Mouse (Mus musculus): Measurements from ENCODE around the gene Hist4h4. TPM values are rescaled to one million over a fixed set of nuclear protein-coding genes. Genes with fewer than 3 reads are reported as not detected.
A peak's percentile ranks its signal among the peaks of the same experiment; 100 is the strongest.
"Not testable (repeated sequence)": the region's sequence is repeated elsewhere in the genome, so short reads cannot be mapped to it uniquely, and the experiment has no call there.

Hist4h4 gene
- total RNA-seq, 4 experiments from 2014 or later: 9.0 to 13.2 (median 12.5) TPM

DNA sequence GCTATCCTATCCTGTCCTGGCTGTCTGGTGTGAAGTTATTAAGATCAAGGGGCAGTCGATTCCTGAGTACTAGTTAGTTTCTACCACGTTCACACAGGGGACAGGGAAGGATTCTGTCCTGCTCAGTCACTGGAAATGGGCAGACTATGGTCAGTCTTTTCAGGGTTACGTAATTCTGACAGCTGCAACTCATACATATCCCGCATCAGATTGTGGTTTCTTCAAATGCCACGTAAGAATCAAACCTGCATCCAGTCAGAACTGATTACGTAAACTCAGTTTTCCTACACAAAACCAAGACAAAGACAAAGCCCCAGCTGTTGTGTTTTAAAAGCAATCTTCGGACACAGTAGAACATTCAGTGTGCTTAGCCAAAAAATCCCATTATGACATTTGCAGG, 11.2 kb upstream of the Hist4h4 start:
- DNase-seq (ENCODE audit: low spot score in 2 of 2): peak in 1 of 2 experiments; percentile 3

DNA sequence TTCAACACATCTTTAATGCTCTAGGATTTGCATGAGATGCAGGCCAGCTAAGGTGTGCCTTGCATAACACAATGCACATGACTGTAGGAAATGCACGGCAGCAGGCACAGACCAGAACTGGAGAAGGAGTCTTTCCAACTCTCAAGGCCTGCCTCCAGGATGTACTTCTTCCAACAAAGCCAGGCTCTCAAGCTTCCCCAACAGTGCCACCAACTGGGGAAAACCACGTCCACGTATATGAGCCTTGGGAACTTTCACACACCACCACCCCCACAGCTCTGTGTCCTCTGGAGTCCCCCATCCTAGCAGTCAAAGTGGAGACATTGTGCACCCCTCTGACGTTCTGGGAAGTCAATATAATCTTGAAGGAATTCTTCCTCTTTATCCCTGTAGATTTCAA, 8.9 kb upstream of the Hist4h4 start:
- no peak for DNase-seq (ENCODE audit: low spot score in 2 of 2)

DNA sequence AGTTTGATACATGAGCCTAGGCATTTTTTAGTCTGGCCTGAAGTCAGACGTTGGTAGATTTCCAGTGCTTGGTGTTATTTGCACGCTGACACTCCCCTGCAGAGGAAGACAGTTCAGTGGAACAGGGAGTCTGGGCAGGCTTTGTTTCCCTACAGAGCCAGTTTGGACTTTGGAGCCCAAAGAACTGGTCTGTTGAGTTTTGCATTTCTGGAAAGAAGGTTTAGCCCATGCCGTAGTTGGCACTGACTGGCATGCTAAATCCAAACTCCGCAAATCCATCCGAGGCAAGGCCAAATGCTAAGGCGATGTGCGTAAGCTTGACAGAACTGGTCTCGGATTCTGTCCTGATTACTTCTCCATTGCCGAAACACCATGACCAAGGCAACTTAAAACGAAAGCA, 7.0 kb upstream of the Hist4h4 start:
- DNase-seq (ENCODE audit: low spot score in 2 of 2): no peak

DNA sequence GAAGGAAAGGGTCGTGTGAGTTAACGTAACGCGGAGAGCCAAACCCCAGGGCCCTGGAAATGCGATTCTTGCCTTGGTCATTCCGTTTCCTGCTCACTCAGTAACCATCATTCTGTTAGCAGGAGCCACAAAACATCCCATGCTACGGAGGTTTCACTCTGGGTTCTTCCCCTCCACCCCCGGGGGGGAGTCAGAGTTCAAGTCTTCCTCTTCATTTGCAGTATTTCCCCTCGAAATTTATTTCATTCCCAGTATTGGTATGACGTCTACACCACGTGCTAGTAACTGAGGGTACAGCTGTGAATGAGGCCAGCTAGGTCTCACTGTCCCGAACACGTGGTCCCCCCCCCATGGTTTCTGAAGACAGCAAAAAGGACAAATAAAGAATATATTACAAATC, 5.5 kb upstream of the Hist4h4 start:
- DNase-seq (ENCODE audit: low spot score in 2 of 2): no peak

DNA sequence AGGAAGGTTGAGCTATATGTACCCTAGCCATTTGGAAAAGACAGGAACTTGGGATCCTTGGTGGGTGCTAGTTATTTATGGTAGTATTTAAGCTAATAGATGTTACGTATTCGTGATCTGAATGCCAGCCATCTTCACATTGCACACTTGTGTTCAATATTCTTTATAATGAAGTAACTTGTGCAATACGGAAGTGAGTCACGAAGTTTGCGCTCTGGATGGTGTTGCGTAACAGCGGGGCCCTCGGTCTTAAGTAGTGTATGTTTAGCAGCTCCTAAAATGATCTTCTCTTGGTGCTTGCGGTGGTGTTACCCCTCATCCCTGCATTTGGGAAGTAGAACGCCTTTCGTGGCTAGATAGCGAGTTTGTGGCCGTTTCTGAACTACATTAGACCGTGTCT, 4.9 kb upstream of the Hist4h4 start:
- no peak for DNase-seq (ENCODE audit: low spot score in 2 of 2)

DNA sequence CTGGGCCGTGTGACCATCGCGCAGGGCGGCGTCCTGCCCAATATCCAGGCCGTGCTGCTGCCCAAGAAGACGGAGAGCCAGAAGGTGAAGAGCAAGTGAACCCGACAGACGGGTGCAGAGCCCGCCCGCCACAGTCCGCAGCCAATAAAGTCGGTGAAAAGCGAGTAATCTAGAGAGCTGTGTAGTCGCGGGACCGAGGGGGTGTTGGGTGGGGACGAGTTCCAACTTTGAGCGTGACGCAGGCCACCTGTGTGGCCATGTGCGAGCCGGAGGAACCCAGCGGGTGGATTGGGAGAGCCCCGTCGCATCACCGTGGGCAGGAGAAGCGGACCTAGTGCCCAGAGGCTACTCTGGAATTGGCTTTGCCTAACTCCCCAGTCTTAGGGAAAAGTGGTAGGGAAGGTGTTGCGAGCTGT, 4.4 kb upstream of the Hist4h4 start:
- DNase-seq (ENCODE audit: low spot score in 2 of 2): no peak

DNA sequence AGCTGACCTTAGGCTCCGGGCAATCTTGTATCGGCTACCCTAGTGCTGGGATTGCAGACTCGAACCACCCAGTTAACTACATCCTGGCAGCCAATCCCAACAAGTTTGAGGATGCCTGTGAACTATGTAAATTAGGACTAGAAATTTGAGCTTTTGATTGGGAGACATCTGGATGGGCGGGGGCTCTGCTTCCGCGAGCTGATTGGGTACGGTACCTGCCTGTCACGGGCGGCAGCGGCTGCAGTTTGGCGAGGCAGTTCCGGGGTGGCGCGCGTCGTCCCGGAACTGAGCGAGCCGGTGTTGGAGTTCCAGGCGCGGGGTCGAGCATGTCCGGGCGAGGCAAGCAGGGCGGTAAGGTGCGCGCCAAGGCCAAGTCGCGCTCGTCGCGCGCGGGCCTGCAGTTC, 3.8 kb upstream of the Hist4h4 start, which contains the start of gene H2afj:
TSS of gene H2afj (plus strand) at position 231 of the 404 bp plus-strand sequence.
- DNase-seq (ENCODE audit: low spot score in 2 of 2): peak; percentile 95 to 97

DNA sequence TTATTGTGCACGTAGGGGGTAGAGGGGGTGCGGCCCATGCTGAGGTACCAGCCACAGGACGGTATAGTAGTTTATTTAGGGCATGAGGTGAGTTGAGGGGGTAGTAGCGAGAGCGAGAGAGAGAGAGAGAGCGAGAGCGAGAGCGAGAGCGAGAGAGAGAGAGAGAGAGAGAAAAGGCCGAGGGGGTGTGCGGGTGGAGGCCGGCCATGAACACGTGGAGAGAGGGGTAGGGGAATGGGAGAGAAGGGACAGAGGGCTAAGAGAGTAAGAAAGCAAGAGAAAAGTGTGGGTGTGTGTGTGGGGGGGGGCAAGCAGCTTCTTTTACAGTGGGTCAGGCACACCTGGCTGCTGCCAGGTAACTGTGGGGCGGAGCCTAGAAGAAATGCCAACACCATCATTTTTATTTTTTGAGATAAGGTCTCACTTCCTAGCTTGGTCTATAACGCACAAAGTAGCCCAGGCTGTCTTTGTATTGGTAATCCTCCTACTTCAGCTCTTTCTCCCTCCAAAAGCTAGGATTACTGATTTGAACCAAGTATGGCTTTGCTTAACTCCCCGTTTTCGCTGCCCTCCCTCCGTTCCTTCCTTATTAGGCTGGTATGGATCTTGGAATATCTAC, 3.3 kb upstream of the Hist4h4 start:
- no peak for DNase-seq (ENCODE audit: low spot score in 2 of 2)

DNA sequence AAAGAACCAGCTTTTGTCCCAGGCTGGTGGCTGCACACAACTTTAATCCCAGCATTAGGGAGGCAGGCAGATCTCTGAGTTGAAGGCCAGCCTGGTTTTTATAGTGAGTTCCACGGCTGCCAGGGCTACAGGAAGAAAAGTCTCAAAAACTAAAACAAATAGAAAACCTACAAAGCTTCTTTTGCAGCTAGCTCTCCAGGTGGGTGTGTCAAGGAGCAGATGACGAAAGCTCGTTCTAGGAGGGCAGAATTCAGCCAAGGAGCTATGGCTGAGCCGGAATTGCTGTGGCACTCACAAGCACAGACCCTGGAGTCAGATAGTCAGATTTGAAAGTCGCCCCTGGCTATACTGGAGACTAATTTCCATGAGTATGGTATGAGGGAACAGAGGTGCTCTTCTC, 2.6 kb upstream of the Hist4h4 start:
- DNase-seq (ENCODE audit: low spot score in 2 of 2): no peak

DNA sequence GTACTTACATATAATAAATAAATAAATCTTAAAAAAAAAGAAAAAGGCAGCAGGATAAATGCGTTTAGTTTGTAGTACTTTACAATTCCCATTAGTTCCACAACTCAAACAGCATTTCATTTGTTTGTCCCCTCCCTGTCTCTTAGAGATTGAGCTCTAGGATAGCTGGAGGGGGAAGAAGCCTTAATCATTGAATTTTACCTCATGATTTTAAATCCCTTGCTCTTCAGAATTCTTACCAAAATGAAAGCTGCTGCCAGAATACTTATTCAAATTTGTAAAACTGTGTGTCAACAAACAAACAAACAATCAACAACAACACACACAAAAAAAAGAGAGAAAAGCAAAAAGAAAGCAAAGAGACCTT, 1.2 kb upstream of the Hist4h4 start:
- DNase-seq (ENCODE audit: low spot score in 2 of 2): no peak

DNA sequence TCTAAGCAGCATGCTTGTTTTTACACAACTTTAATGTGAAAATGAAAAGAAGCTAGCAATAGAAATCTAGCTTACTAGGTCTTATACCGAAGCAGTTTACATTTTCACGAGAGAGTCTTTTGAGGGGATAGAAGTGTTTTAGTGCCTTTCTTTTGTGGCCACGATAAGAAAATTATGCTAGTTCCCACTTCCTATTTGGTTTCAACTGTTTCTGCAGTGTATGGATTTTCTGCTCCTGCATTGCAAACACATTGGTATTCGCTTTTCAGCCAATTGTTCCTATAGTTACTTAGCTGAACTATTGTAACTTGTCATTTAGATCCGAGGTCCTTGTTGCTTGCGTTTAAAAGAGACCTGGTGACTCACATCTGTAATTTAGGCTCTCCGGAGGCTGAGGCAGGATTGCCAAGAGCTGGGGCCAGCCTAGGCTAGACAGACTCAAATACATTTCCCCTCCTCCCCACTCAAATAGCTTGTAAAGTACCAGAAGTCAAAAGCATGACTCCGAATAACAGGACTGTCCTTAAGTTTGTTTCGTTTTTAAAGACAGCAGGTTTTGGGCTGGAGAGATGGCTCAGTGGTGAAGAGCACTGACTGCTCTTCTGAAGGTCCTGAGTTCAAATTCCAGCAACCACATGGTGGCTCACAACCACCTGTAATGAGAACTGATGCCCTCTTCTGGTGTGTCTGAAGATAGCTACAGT, 642 bp upstream of the Hist4h4 start:
- DNase-seq (ENCODE audit: low spot score in 2 of 2): no peak

DNA sequence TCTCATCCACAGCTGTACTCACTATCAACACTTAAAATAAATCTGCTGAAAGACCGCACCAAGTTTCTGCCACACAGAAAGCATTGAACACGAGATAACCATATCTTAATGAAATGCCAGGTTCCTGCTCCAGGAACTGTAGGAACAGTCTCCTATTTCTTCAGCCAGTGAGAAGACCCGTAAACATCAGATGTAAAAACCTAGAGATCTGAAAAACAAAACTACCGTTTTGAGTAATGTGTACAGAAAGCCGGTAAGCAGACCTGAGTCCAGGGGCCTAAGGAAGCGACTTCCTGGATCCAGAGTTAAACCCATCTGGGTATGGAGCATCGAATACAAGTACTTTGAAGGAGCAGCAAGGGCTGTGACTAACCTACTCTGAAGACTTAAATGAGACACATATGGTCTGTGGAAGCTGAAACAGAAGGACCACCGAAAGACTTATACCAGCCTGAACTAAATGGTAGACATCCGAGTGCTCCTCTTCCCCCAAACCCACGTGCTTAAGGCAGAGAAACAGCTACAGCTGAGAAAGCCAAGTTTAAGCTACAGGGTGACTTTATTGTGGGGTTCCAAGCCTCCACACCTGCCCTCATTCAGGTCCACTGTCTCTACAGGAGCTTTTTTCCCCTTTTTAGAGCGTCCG, 999 bp downstream of the Hist4h4 start:
- DNase-seq (ENCODE audit: low spot score in 2 of 2): no peak

DNA sequence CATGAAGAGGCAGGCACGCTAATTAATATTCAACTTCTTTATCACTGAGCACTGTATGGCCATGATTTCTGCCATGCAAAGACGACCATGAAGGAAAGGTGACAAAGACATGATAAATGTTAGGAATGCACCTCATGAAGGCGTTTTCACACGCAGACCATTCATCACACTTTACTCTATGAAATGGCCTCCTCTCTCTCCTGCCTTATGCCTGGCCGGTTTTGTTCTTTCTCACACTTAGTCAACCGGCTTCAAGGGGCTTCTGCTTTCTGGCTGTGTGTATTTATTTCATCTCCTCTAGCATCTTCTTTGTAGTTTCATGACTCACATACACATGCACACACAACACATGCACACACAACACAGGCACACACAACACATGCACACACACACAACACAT, 2.9 kb downstream of the Hist4h4 start:
- no peak for DNase-seq (ENCODE audit: low spot score in 2 of 2)

DNA sequence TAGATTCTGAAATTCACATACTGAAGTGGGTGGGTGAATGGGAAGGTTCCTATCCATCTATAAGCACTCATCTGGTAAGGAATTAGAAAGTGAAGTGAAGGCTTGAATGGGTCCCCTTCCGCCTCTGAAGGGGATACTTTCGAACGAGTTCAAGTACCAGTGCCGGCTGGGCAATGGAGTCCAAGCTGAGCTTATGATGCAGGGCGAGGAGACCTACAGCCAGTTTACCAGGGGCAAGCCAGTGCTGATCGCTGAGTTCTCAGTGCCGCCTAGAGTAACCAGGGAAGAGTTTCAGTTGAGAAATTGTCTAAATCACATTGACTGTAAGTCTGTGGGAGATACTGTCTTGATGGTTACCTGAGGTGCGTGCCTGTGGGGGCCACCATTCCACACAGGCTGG, 3.5 kb downstream of the Hist4h4 start:
- DNase-seq (ENCODE audit: low spot score in 2 of 2): no peak

DNA sequence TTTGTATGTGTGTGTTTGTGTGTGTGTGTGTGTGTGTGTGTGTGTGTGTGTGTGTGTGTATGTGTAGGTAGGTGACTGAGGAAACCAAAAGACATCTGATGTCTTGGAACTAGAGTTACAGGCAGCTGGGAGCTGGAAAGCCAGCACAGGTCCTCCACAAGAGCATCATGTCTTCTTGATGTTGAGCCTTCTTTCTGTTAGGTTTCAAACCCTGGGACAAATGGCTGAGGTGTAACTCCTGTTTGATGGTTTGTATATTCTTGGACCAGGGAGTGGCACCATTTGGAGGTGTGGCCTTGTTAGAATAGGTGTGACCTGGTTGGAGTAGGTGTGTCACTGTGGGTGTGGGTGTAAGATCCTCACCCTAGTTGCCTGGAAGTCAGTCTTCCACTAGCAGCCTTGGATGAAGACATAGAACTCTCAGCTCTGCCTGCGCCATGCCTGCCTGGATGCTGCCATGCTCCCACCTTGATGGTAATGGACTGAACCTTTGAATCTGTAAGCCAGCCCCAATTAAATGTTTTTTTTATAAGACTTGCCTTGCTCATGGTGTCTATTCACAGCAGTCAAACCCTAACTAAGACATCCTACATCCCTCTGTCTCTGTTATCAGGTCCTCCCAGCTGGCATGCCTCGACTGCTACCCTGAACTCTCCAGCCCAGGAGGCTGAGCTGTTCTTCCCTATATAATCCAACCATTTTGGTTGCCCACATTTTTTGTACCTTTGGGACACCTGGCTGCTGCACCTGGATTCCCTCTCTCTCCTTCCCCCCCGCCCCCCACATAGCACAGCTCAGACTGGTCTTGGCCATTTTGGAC, 6.1 kb downstream of the Hist4h4 start:
- DNase-seq (ENCODE audit: low spot score in 2 of 2): not testable (repeated sequence)

DNA sequence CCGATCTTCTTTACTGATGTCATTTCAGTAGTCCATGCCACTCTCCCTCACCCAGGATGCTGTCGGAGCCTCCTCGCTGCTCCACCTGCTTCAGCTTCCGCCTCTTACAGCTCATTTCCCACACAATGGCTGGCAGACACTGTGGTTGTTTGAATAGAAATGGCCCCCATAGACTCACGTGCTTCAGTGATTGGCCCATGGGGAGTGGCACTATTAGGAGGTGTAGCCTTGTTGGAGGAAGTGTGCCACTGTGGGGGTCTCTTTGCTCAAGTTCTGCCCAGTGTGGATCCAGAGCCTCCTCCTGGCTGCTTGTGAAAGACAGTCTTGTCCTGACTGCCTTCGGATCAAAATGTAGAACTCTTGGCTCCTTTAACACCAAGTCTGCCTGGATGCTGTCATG, 8.4 kb downstream of the Hist4h4 start:
- no peak for DNase-seq (ENCODE audit: low spot score in 2 of 2)

DNA sequence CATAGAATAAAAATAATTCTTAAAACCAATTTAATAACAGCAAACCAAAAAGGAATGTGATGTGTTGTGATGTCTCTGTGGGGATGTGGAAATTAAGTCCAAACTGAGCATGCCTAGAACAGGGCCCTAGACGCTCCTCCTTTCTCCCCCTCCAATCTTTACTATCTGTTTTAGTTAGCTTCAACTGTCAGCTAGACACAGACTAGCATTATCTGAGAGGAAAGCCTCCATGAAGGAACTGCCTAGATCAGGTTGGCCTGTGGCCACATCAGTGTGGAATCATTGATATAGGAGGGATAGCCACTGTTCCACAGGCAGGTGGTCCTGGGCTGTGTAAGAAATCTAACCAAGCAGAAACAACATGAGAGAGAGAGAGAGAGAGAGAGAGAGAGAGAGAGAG, 9.1 kb downstream of the Hist4h4 start:
- DNase-seq (ENCODE audit: low spot score in 2 of 2): no peak

DNA sequence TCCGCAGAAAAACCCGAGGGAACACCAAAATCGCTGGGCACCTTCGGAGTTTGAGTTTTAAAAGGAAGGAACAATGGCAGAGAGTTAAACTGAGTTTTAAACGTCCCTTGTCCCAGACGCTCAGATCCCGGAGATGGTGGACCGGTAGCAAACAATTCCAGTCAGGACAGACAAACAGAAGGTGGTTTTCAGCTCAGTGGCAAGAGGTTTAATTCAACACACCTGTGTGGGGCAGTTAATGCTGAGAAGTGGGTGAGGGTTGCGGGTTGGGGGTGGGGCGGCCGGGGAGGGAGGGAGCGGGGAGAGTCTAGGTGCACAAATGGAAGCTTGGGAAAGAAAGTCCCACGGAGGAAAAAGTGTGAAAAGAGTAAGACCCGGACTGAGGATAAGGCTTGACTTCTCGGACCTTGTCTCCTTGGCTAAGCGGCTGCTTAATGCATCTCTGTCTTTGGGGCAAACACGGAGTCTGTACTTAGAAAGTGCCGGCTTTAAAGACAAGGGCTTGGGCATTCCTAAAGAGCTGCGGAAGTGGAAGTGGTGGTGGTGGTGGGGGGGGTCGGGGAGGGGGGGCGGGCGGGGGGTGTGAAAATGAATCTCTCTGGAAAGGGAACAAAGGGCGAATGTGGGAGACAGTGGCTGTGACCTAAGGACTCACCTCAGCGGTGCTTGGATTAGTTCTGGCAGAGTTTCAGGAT, 10.2 kb downstream of the Hist4h4 start:
- no peak for DNase-seq (ENCODE audit: low spot score in 2 of 2)

DNA sequence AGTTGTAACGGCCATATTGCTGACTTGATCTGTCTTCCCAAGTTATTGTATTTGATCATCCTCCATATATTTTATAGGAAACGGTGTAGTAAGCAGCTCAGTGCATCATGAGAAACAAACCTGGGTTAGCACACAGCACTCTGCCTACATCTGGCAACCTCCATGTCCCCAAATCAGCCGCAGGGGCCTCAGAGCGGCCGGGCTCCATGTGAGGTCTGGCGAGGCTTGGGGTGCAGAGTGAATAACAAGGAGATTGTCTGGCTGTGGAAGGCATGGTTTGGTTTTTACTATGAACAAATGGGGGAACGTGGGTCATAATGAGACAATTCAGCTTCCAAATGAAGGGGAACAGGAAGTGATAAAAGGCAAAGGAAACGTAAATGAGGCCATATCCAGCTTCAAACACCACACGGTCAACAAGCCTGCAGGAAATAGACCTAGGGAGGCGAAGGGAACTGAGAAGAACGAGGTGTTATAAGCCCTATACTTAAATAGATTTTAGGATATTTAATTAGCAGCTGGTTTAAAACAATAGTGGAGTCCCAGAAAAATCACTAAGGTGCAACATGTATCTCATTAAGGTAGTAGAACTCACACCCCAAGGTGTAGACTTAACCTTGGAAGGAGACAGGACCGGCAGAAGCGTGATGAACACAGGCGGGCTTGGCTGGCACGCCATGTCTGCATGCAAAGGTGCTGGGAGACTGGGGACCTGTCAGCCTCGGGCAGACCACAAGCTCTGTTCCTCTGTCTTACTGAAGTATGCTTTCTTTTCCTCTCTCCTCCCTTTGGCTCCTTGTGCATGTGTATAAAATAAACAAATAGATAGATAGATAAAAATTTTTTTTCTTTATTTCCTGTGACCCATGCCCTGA, 11.1 kb downstream of the Hist4h4 start:
- DNase-seq (ENCODE audit: low spot score in 2 of 2): no peak

DNA sequence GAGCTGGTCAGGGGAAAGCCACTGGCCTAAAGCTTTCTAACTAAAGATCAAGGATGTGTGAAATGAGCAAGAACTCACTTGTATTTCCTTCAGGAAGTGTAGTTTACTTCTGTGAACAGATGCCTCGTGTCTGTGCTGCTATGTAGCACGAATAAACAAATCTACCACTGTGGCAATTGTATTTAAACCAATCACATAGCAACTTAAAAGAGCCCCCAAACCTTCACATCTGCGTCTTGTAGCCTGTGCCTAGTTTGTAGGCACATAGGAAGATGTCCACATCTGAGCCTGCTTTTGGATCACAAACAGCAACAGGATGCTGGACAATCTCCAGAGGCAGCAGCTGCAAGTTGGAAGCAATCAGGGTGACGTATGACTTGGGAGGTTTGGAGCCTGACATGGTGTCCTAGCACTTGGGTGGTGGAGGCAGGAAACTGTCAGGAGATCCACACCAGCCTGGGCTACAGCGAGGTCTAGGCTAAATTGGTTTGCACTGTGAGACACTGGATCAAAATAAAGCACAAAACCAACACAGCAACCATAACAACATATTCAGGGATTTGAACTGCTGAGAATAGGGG, 14.7 kb downstream of the Hist4h4 start:
- DNase-seq (ENCODE audit: low spot score in 2 of 2): no peak
